Mouse (Mus musculus): ENCODE measurements at regions not wholly inside any gene's neighbourhood (a gene's known extent, or its start where the extent isn't known, plus 50 kb on each side); places are given as distances from the start of the nearest gene placed in this dataset.
A peak's percentile ranks its signal among the peaks of the same experiment; 100 is the strongest.

- 54% methylated on average over 4 of the region's 4 CpGs for WGBS
Measured at GRCm38 (mm10) chr5:132855619-132856510, 312.7 kb upstream of the Auts2 start.

DNA sequence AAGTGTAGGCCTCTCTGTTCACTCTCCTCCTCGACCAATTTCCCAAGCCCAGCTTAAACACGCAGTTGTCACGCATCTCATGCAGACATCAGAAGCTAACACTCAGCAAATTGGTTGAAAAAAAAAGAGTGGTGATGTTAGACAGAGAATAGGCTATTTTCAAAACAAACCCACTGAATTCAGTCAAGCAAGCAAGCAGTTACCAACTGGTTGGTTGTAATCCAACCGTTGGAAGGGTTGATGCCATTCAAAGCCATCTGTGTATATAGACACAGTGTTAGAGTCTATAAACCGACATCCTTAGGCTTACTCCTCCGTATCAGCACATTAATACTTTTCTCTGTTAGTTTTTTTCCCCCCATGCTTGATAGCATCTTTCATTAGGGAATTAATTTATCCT is 307.6 kb upstream of the Auts2 start:
- no peak for DNase-seq
- no peaks in the 10 kb centered on the region for H3K27me3 ChIP-seq (replicated peaks; ENCODE audit: control insufficient read depth, insufficient read depth, low read length)
- H3K36me3 ChIP-seq (ENCODE audit: control insufficient read depth, insufficient read depth, low read length): no peaks in the 10 kb centered on the region
- WGBS: 71% methylated on average over 6 of the region's 6 CpGs
- H3K4me3 ChIP-seq (ENCODE audit: insufficient read depth, low read depth, low read length): no peak overlapping the region
- no peaks in the 10 kb centered on the region for H3K4me1 ChIP-seq (ENCODE audit: control insufficient read depth, insufficient read depth, low read length)
- TF ChIP-seq POLR2A (IDR thresholded peaks at IDR 0.05; ENCODE audit: low read depth, low read length): no peak
- no peak for TF ChIP-seq CTCF (conservative IDR thresholded peaks at IDR 0.05; ENCODE audit: insufficient read depth, insufficient read length, low read depth, low read length)
- H3K27ac ChIP-seq (ENCODE audit: insufficient read depth, low read depth, low read length): no peak overlapping the region

More at GRCm38 (mm10) chr5:132855619-132856510, 312.7 kb upstream of the Auts2 start:
- no peaks in the 10 kb centered on the region for H3K36me3 ChIP-seq (ENCODE audit: control insufficient read depth, insufficient read depth, low read length)
- no peak overlapping the region for H3K27ac ChIP-seq (ENCODE audit: insufficient read depth, low read depth, low read length)
- no peaks in the 10 kb centered on the region for H3K4me1 ChIP-seq (ENCODE audit: control insufficient read depth, insufficient read depth, low read length)
- no peaks in the 10 kb centered on the region; the same call in 1 of the 2 replicates for H3K27me3 ChIP-seq (replicated peaks; ENCODE audit: control insufficient read depth, insufficient read depth, low read length)
- DNase-seq: peak; percentile 21
- no peak for TF ChIP-seq POLR2A (IDR thresholded peaks at IDR 0.05; ENCODE audit: low read depth, low read length)
- TF ChIP-seq CTCF (conservative IDR thresholded peaks at IDR 0.05; ENCODE audit: insufficient read depth, insufficient read length, low read depth, low read length): no peak
- no peak overlapping the region for H3K4me3 ChIP-seq (ENCODE audit: insufficient read depth, low read depth, low read length)

- no peak overlapping the region for H3K4me3 ChIP-seq (ENCODE audit: insufficient read depth, low read depth, low read length)
- H3K36me3 ChIP-seq (ENCODE audit: control insufficient read depth, insufficient read depth, low read length): no peaks in the 10 kb centered on the region
- no peak for TF ChIP-seq CTCF (conservative IDR thresholded peaks at IDR 0.05; ENCODE audit: insufficient read depth, insufficient read length, low read depth, low read length)
- H3K27ac ChIP-seq (ENCODE audit: insufficient read depth, low read depth, low read length): no peak overlapping the region
- H3K27me3 ChIP-seq (replicated peaks; ENCODE audit: control insufficient read depth, insufficient read depth, low read length): no peaks in the 10 kb centered on the region
- 85% methylated on average over 3 of the region's 3 CpGs for WGBS
- DNase-seq: no peak
- H3K4me1 ChIP-seq (ENCODE audit: control insufficient read depth, insufficient read depth, low read length): no peaks in the 10 kb centered on the region
Measured at GRCm38 (mm10) chr5:132848086-132848485, 304.9 kb upstream of the Auts2 start.

- Histone ChIP-seq H3K4me1 (ENCODE audit: control insufficient read depth, insufficient read depth, low read length) (no peaks in the 10 kb centered on the region), H3K27ac (ENCODE audit: insufficient read depth, low read depth, low read length) (no peak overlapping the region), H3K4me3 (ENCODE audit: insufficient read depth, low read depth, low read length) (no peak overlapping the region), H3K27me3 (replicated peaks; ENCODE audit: control insufficient read depth, insufficient read depth, low read length) (no peaks in the 10 kb centered on the region), H3K36me3 (ENCODE audit: control insufficient read depth, insufficient read depth, low read length) (no peaks in the 10 kb centered on the region)
- TF ChIP-seq POLR2A (IDR thresholded peaks at IDR 0.05; ENCODE audit: low read depth, low read length): no peak
- TF ChIP-seq CTCF (conservative IDR thresholded peaks at IDR 0.05; ENCODE audit: insufficient read depth, insufficient read length, low read depth, low read length): no peak
- DNase-seq: no peak
- 27% methylated on average over 3 of the region's 3 CpGs for WGBS
Measured at GRCm38 (mm10) chr5:132843284-132843683, 300.1 kb upstream of the Auts2 start.

GRCm38 (mm10) chr5:132841794-132842193 is 298.6 kb upstream of the Auts2 start:
- DNase-seq: no peak
- TF ChIP-seq CTCF (conservative IDR thresholded peaks at IDR 0.05; ENCODE audit: insufficient read depth, insufficient read length, low read depth, low read length): no peak
- 96% methylated on average over 3 of the region's 3 CpGs for WGBS
- Histone ChIP-seq H3K27ac (ENCODE audit: insufficient read depth, low read depth, low read length) (no peak overlapping the region), H3K27me3 (replicated peaks; ENCODE audit: control insufficient read depth, insufficient read depth, low read length) (no peaks in the 10 kb centered on the region), H3K4me3 (ENCODE audit: insufficient read depth, low read depth, low read length) (no peak overlapping the region), H3K36me3 (ENCODE audit: control insufficient read depth, insufficient read depth, low read length) (no peaks in the 10 kb centered on the region), H3K4me1 (ENCODE audit: control insufficient read depth, insufficient read depth, low read length) (no peaks in the 10 kb centered on the region)

DNA sequence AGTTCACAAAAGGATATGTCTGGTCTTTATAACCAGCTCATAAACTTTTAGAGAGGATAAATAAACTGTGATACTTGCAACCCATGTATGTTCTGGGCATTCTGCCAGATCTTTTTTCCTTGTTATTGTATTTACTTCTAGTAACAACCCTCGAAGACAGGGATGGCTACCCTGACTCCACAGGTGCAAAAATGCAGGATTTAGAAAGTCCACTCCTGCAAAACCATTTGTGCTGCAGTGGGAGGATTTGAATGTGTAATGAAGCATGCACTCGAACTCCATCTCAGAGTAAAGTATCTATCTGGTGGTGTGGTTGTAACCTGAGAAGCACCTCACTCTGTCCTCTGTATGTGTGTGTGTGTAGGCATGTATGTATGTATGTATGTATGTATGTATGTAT is 294.3 kb upstream of the Auts2 start:
- no peak for DNase-seq
- Histone ChIP-seq H3K36me3 (ENCODE audit: control insufficient read depth, insufficient read depth, low read length) (no peaks in the 10 kb centered on the region), H3K27ac (ENCODE audit: insufficient read depth, low read depth, low read length) (no peak overlapping the region), H3K4me3 (ENCODE audit: insufficient read depth, low read depth, low read length) (no peak overlapping the region), H3K27me3 (replicated peaks; ENCODE audit: control insufficient read depth, insufficient read depth, low read length) (no peaks in the 10 kb centered on the region), H3K4me1 (ENCODE audit: control insufficient read depth, insufficient read depth, low read length) (no peaks in the 10 kb centered on the region)
- 14% methylated on average over 2 of the region's 2 CpGs for WGBS
- no peak for TF ChIP-seq POLR2A (IDR thresholded peaks at IDR 0.05; ENCODE audit: low read depth, low read length)
- TF ChIP-seq CTCF (conservative IDR thresholded peaks at IDR 0.05; ENCODE audit: insufficient read depth, insufficient read length, low read depth, low read length): no peak

DNA sequence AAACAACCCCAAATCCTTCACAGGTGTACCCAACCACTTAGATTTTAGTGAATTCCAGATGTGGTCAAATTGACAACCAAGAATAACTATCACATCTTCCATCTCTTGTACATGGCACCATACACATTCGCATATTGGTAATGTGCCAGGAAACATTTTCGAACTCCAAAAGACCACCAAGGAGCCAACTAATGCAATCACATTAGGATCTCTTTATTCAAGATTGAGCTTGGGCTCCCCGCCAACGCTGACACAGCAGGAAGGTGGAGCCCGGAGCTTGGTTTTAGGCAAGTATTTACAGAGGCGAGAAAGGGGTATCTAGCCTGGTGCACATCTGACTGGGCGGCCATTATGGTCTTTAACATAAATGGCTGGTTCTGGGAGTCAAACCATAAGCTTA is 285.8 kb upstream of the Auts2 start:
- no peaks in the 10 kb centered on the region for H3K27me3 ChIP-seq (replicated peaks; ENCODE audit: control insufficient read depth, insufficient read depth, low read length)
- no peak overlapping the region for H3K27ac ChIP-seq (ENCODE audit: insufficient read depth, low read depth, low read length)
- WGBS: 83% methylated on average over 7 of the region's 7 CpGs
- TF ChIP-seq CTCF (conservative IDR thresholded peaks at IDR 0.05; ENCODE audit: insufficient read depth, insufficient read length, low read depth, low read length): no peak
- TF ChIP-seq POLR2A (IDR thresholded peaks at IDR 0.05; ENCODE audit: low read depth, low read length): no peak
- no peak for DNase-seq
- H3K4me1 ChIP-seq (ENCODE audit: control insufficient read depth, insufficient read depth, low read length): no peaks in the 10 kb centered on the region
- no peaks in the 10 kb centered on the region for H3K36me3 ChIP-seq (ENCODE audit: control insufficient read depth, insufficient read depth, low read length)
- H3K4me3 ChIP-seq (ENCODE audit: insufficient read depth, low read depth, low read length): no peak overlapping the region
